Mouse (Mus musculus): Measurements from ENCODE around the gene Trim54. TPM values are rescaled to one million over a fixed set of nuclear protein-coding genes. Genes with fewer than 3 reads are reported as not detected.

The Trim54 gene
- polyA plus RNA-seq (2014; fragmentation: Nextera tagmentation; extraction: Ambion mirVana): not detected in 2 replicates

- no peaks in the 10 kb centered on the region for H3K9me3 ChIP-seq (replicated peaks; ENCODE audit: control insufficient read depth, low read length)
- no peak within 1 kb of the TSS for H3K4me3 ChIP-seq (ENCODE audit: low read depth, low read length)
- H3K27ac ChIP-seq (ENCODE audit: low read depth, low read length): no peak within 1 kb of the TSS
- DNase-seq (ENCODE audit: low spot score) (no peak), ATAC-seq (no peak)
- H3K4me2 ChIP-seq (ENCODE audit: low read length): no peak within 1 kb of the TSS
- H3K27me3 ChIP-seq (replicated peaks; ENCODE audit: control insufficient read depth, insufficient read depth, low read length): no peaks in the 10 kb centered on the region
- H3K36me3 ChIP-seq (ENCODE audit: control insufficient read depth, insufficient read depth, low read length): no peaks in the 10 kb centered on the region
- H3K9ac ChIP-seq (ENCODE audit: low read length): no peak within 1 kb of the TSS
- no peaks in the 10 kb centered on the region for H3K4me1 ChIP-seq (ENCODE audit: control insufficient read depth, insufficient read depth, low read length)
- 51% methylated on average over 3 of the region's 3 CpGs for WGBS
Measured at GRCm38 (mm10) chr5:31116354-31116753, at the start of gene Trim54. TSS of gene Trim54 (plus strand) at chr5:31116712.

- Histone ChIP-seq H3K4me3 (ENCODE audit: low read depth, low read length) (no peak overlapping the region), H3K36me3 (ENCODE audit: control insufficient read depth, insufficient read depth, low read length) (peaks cover 90% of the 10 kb centered on the region), H3K9ac (ENCODE audit: low read length) (no peak overlapping the region), H3K27ac (ENCODE audit: low read depth, low read length) (no peak overlapping the region), H3K27me3 (replicated peaks; ENCODE audit: control insufficient read depth, insufficient read depth, low read length) (no peaks in the 10 kb centered on the region), H3K9me3 (replicated peaks; ENCODE audit: control insufficient read depth, low read length) (no peaks in the 10 kb centered on the region), H3K4me2 (ENCODE audit: low read length) (no peak overlapping the region), H3K4me1 (ENCODE audit: control insufficient read depth, insufficient read depth, low read length) (no peaks in the 10 kb centered on the region)
- no peak for ATAC-seq
- WGBS: 94% methylated on average over 3 of the region's 3 CpGs
- no peak for DNase-seq (ENCODE audit: low spot score)
Measured at GRCm38 (mm10) chr5:31069810-31070209, 46.7 kb upstream of the Trim54 start.

- H3K27ac ChIP-seq (ENCODE audit: low read depth, low read length): no peak overlapping the region
- H3K4me2 ChIP-seq (ENCODE audit: low read length): no peak overlapping the region
- ATAC-seq (no peak), DNase-seq (ENCODE audit: low spot score) (no peak)
- 92% methylated on average over 2 of the region's 2 CpGs for WGBS
- H3K36me3 ChIP-seq (ENCODE audit: control insufficient read depth, insufficient read depth, low read length): peaks cover 97% of the 10 kb centered on the region
- no peaks in the 10 kb centered on the region for H3K9me3 ChIP-seq (replicated peaks; ENCODE audit: control insufficient read depth, low read length)
- H3K4me3 ChIP-seq (ENCODE audit: low read depth, low read length): no peak overlapping the region
- no peak overlapping the region for H3K9ac ChIP-seq (ENCODE audit: low read length)
- H3K4me1 ChIP-seq (ENCODE audit: control insufficient read depth, insufficient read depth, low read length): no peaks in the 10 kb centered on the region
- H3K27me3 ChIP-seq (replicated peaks; ENCODE audit: control insufficient read depth, insufficient read depth, low read length): no peaks in the 10 kb centered on the region
Measured at GRCm38 (mm10) chr5:31071059-31071458, 45.5 kb upstream of the Trim54 start.

- no peaks in the 10 kb centered on the region for H3K4me1 ChIP-seq (ENCODE audit: control insufficient read depth, insufficient read depth, low read length)
- no peak overlapping the region for H3K9ac ChIP-seq (ENCODE audit: low read length)
- H3K36me3 ChIP-seq (ENCODE audit: control insufficient read depth, insufficient read depth, low read length): peaks cover 97% of the 10 kb centered on the region
- H3K4me2 ChIP-seq (ENCODE audit: low read length): no peak overlapping the region
- H3K27me3 ChIP-seq (replicated peaks; ENCODE audit: control insufficient read depth, insufficient read depth, low read length): no peaks in the 10 kb centered on the region
- WGBS: 93% methylated on average over 11 of the region's 11 CpGs
- DNase-seq (ENCODE audit: low spot score): no peak
- no peak overlapping the region for H3K4me3 ChIP-seq (ENCODE audit: low read depth, low read length)
- no peak overlapping the region for H3K27ac ChIP-seq (ENCODE audit: low read depth, low read length)
- no peaks in the 10 kb centered on the region for H3K9me3 ChIP-seq (replicated peaks; ENCODE audit: control insufficient read depth, low read length)
- no peak for ATAC-seq
Measured at GRCm38 (mm10) chr5:31071821-31072220, 44.7 kb upstream of the Trim54 start.

GRCm38 (mm10) chr5:31073176-31073575 lies 43.3 kb upstream of the Trim54 start:
- Histone ChIP-seq H3K4me2 (ENCODE audit: low read length) (no peak overlapping the region), H3K27me3 (replicated peaks; ENCODE audit: control insufficient read depth, insufficient read depth, low read length) (no peaks in the 10 kb centered on the region), H3K36me3 (ENCODE audit: control insufficient read depth, insufficient read depth, low read length) (peaks cover 97% of the 10 kb centered on the region), H3K27ac (ENCODE audit: low read depth, low read length) (no peak overlapping the region), H3K4me1 (ENCODE audit: control insufficient read depth, insufficient read depth, low read length) (no peaks in the 10 kb centered on the region), H3K4me3 (ENCODE audit: low read depth, low read length) (no peak overlapping the region), H3K9ac (ENCODE audit: low read length) (no peak overlapping the region), H3K9me3 (replicated peaks; ENCODE audit: control insufficient read depth, low read length) (no peaks in the 10 kb centered on the region)
- DNase-seq (ENCODE audit: low spot score): no peak
- 90% methylated on average over 12 of the region's 12 CpGs for WGBS
- ATAC-seq: no peak

GRCm38 (mm10) chr5:31076346-31076745 lies 40.2 kb upstream of the Trim54 start:
- peaks cover 76% of the 10 kb centered on the region for H3K36me3 ChIP-seq (ENCODE audit: control insufficient read depth, insufficient read depth, low read length)
- H3K9ac ChIP-seq (ENCODE audit: low read length): no peak overlapping the region
- 89% methylated on average over 13 of the region's 13 CpGs for WGBS

GRCm38 (mm10) chr5:31080059-31080794 lies 36.3 kb upstream of the Trim54 start:
- Histone ChIP-seq H3K9ac (ENCODE audit: low read length) (no peak overlapping the region), H3K4me1 (ENCODE audit: control insufficient read depth, insufficient read depth, low read length) (no peaks in the 10 kb centered on the region; the same call in 1 of the 2 replicates), H3K4me2 (ENCODE audit: low read length) (no peak overlapping the region), H3K27ac (ENCODE audit: low read depth, low read length) (no peak overlapping the region), H3K4me3 (ENCODE audit: low read depth, low read length) (no peak overlapping the region), H3K27me3 (replicated peaks; ENCODE audit: control insufficient read depth, insufficient read depth, low read length) (no peaks in the 10 kb centered on the region), H3K36me3 (ENCODE audit: control insufficient read depth, insufficient read depth, low read length) (peaks cover 38% of the 10 kb centered on the region), H3K9me3 (replicated peaks; ENCODE audit: control insufficient read depth, low read length) (no peaks in the 10 kb centered on the region)
- 81% methylated on average over 13 of the region's 13 CpGs for WGBS
- DNase-seq (ENCODE audit: low spot score) (no peak), ATAC-seq (no peak)

More at GRCm38 (mm10) chr5:31076346-31076745, 40.2 kb upstream of the Trim54 start:
- Histone ChIP-seq H3K27me3 (replicated peaks; ENCODE audit: control insufficient read depth, insufficient read depth, low read length) (no peaks in the 10 kb centered on the region), H3K4me2 (ENCODE audit: low read length) (no peak overlapping the region), H3K9me3 (replicated peaks; ENCODE audit: control insufficient read depth, low read length) (no peaks in the 10 kb centered on the region), H3K27ac (ENCODE audit: low read depth, low read length) (no peak overlapping the region), H3K4me3 (ENCODE audit: low read depth, low read length) (no peak overlapping the region), H3K4me1 (ENCODE audit: control insufficient read depth, insufficient read depth, low read length) (no peaks in the 10 kb centered on the region)
- DNase-seq (ENCODE audit: low spot score): no peak
- ATAC-seq: no peak

GRCm38 (mm10) chr5:31080795-31081164 lies 35.7 kb upstream of the Trim54 start:
- H3K4me3 ChIP-seq (ENCODE audit: low read depth, low read length): no peak overlapping the region
- no peak overlapping the region for H3K27ac ChIP-seq (ENCODE audit: low read depth, low read length)
- DNase-seq (ENCODE audit: low spot score) (no peak), ATAC-seq (no peak)
- no peak overlapping the region for H3K4me2 ChIP-seq (ENCODE audit: low read length)
- H3K4me1 ChIP-seq (ENCODE audit: control insufficient read depth, insufficient read depth, low read length): no peaks in the 10 kb centered on the region; the same call in 1 of the 2 replicates
- peaks cover 33% of the 10 kb centered on the region for H3K36me3 ChIP-seq (ENCODE audit: control insufficient read depth, insufficient read depth, low read length)
- H3K9ac ChIP-seq (ENCODE audit: low read length): no peak overlapping the region
- WGBS: 70% methylated on average over 3 of the region's 3 CpGs
- no peaks in the 10 kb centered on the region for H3K27me3 ChIP-seq (replicated peaks; ENCODE audit: control insufficient read depth, insufficient read depth, low read length)
- H3K9me3 ChIP-seq (replicated peaks; ENCODE audit: control insufficient read depth, low read length): no peaks in the 10 kb centered on the region

GRCm38 (mm10) chr5:31081386-31081785 lies 35.1 kb upstream of the Trim54 start:
- no peaks in the 10 kb centered on the region for H3K27me3 ChIP-seq (replicated peaks; ENCODE audit: control insufficient read depth, insufficient read depth, low read length)
- no peak overlapping the region for H3K4me3 ChIP-seq (ENCODE audit: low read depth, low read length)
- no peak overlapping the region for H3K4me2 ChIP-seq (ENCODE audit: low read length)
- H3K4me1 ChIP-seq (ENCODE audit: control insufficient read depth, insufficient read depth, low read length): no peaks in the 10 kb centered on the region; the same call in 1 of the 2 replicates
- DNase-seq (ENCODE audit: low spot score): no peak
- no peak overlapping the region for H3K9ac ChIP-seq (ENCODE audit: low read length)
- 77% methylated on average over 3 of the region's 3 CpGs for WGBS
- no peak overlapping the region for H3K27ac ChIP-seq (ENCODE audit: low read depth, low read length)
- no peaks in the 10 kb centered on the region for H3K9me3 ChIP-seq (replicated peaks; ENCODE audit: control insufficient read depth, low read length)
- H3K36me3 ChIP-seq (ENCODE audit: control insufficient read depth, insufficient read depth, low read length): peaks cover 27% of the 10 kb centered on the region
- ATAC-seq: no peak
